Mouse (Mus musculus) heart, postnatal 4 days (tissue): ENCODE data around the gene Lats2. TPM values are rescaled to one million over a fixed set of nuclear protein-coding genes. Genes with fewer than 3 reads are reported as not detected.

Experiments
- microRNA-seq, 2 experiments: library from miRNA; unstranded; fragments of <30 nt; microRNA quantifications; one replicate each; pipeline ENCODE4 v1.2.0; 2021 to 2022
- total RNA-seq, 2 experiments: library from RNA; stranded (reverse); gene quantifications; 2 replicates each; pipeline ENCODE4 v1.2.3; 2021

Lats2 gene
- total RNA-seq, 2 experiments from 2014 or later: 53.8 to 56.0 TPM

Small RNAs within 50 kb of the gene (microRNA-seq; reads per million reads assigned to microRNA genes)
- 0.69 to 1.2 reads per million in 2 experiments for gene Mir3077

Other genes starting within 250 kb of the Lats2 start
- gene Il17d, start 233.6 kb downstream of the Lats2 start, total RNA-seq: 1 to 10 TPM; 5.6 to 7.0 TPM
- gene Eef1akmt1, start 186.8 kb downstream of the Lats2 start, total RNA-seq: 10 to 100 TPM; 29.3 to 30.7 TPM
- gene Xpo4, start 93.0 kb downstream of the Lats2 start, total RNA-seq: 10 to 100 TPM; 19.9 to 21.9 TPM
- under 1 TPM; 0.36 to 0.50 TPM for gene Gm49361, start 12.3 kb downstream of the Lats2 start, total RNA-seq
- gene Sap18, start 39.8 kb upstream of the Lats2 start, total RNA-seq: 10 to 100 TPM; 77.1 to 91.9 TPM
- 10 to 100 TPM in 1 of 2 experiments, 1 to 10 TPM in 1; 9.0 to 10.9 TPM for gene Ska3, start 67.8 kb upstream of the Lats2 start, total RNA-seq
- gene Mrpl57, start 67.8 kb upstream of the Lats2 start, total RNA-seq: 10 to 100 TPM; 67.3 to 84.0 TPM
- gene Zdhhc20, start 131.9 kb upstream of the Lats2 start, total RNA-seq: 10 to 100 TPM; 26.2 to 27.7 TPM
- 10 to 100 TPM; 70.5 to 73.4 TPM for gene Micu2, start 240.9 kb upstream of the Lats2 start, total RNA-seq